Mouse (Mus musculus) MEL (cell line): ENCODE data around the gene Cdc34.

Experiments
- CTCF ChIP-seq, 3 experiments: IDR thresholded peaks in 2 of 3; conservative IDR thresholded peaks in 1 of 3; 2 replicates each; pipeline ENCODE4 v1.5.1; 2011 to 2012; ENCODE audit warnings: low read length in 3 of 3, low read depth in 2 of 3, mild to moderate bottlenecking in 2 of 3, improper control_type of control experiment in 1 of 3, inconsistent platforms in 1 of 3, mixed read lengths in 1 of 3, moderate library complexity in 1 of 3; ENCODE audit not compliant: control insufficient read depth in 1 of 3, insufficient read depth in 1 of 3, poor library complexity in 1 of 3, severe bottlenecking in 1 of 3
- E2F4 ChIP-seq: IDR thresholded peaks from 2 replicates; pipeline ENCODE4 v1.6.1; 2011; ENCODE audit warnings: low read depth, low read length, improper control_type of control experiment, borderline replicate concordance
- ELF1 ChIP-seq: IDR thresholded peaks from 2 replicates; pipeline ENCODE4 v1.6.1; 2014; ENCODE audit warnings: low read depth, mild to moderate bottlenecking, inconsistent platforms, low read length, improper control_type of control experiment, moderate library complexity
- GATA1 ChIP-seq: IDR thresholded peaks from 2 replicates; pipeline ENCODE4 v1.6.1; 2011; ENCODE audit warnings: low read depth, low read length, improper control_type of control experiment
- JUND ChIP-seq: IDR thresholded peaks from 2 replicates; pipeline ENCODE4 v1.6.1; 2011; ENCODE audit warnings: low read depth, mild to moderate bottlenecking, improper control_type of control experiment, low read length
- MAFK ChIP-seq: IDR thresholded peaks from 2 replicates; pipeline ENCODE4 v1.6.1; 2011; ENCODE audit warnings: low read depth, mild to moderate bottlenecking, low read length, improper control_type of control experiment, borderline replicate concordance
- MAZ ChIP-seq: IDR thresholded peaks from 2 replicates; pipeline ENCODE4 v1.6.1; 2012; ENCODE audit warnings: low read depth, mild to moderate bottlenecking, inconsistent platforms, low read length, improper control_type of control experiment
- NRF1 ChIP-seq: IDR thresholded peaks from 2 replicates; pipeline ENCODE4 v1.6.1; 2014; ENCODE audit warnings: low read depth, mild to moderate bottlenecking, inconsistent platforms, low read length, improper control_type of control experiment, moderate library complexity; ENCODE audit not compliant: poor library complexity, insufficient read depth, severe bottlenecking
- POLR2A ChIP-seq, 2 experiments: IDR thresholded peaks; 2 replicates each; pipeline ENCODE4 v1.6.1; 2011 to 2012; ENCODE audit warnings: low read length in 2 of 2, mild to moderate bottlenecking in 2 of 2, control low read depth in 1 of 2, improper control_type of control experiment in 1 of 2, low read depth in 1 of 2, moderate library complexity in 1 of 2; ENCODE audit not compliant: control insufficient read depth in 1 of 2, insufficient read depth in 1 of 2, poor library complexity in 1 of 2
- SIN3A ChIP-seq: IDR thresholded peaks from 2 replicates; pipeline ENCODE4 v1.6.1; 2012; ENCODE audit warnings: low read length, improper control_type of control experiment, inconsistent platforms
- TCF12 ChIP-seq: IDR thresholded peaks from 2 replicates; pipeline ENCODE4 v1.6.1; 2014; ENCODE audit warnings: low read depth, mild to moderate bottlenecking, inconsistent platforms, low read length, improper control_type of control experiment, moderate library complexity
- UBTF ChIP-seq: IDR thresholded peaks from 2 replicates; pipeline ENCODE4 v1.6.1; 2012; ENCODE audit warnings: low read depth, mild to moderate bottlenecking, inconsistent platforms, low read length, improper control_type of control experiment, moderate library complexity, borderline replicate concordance; ENCODE audit not compliant: insufficient read depth
- USF1 ChIP-seq: IDR thresholded peaks from 2 replicates; pipeline ENCODE4 v1.6.1; 2014; ENCODE audit warnings: low read depth, mild to moderate bottlenecking, inconsistent platforms, low read length, improper control_type of control experiment, moderate library complexity

DNA sequence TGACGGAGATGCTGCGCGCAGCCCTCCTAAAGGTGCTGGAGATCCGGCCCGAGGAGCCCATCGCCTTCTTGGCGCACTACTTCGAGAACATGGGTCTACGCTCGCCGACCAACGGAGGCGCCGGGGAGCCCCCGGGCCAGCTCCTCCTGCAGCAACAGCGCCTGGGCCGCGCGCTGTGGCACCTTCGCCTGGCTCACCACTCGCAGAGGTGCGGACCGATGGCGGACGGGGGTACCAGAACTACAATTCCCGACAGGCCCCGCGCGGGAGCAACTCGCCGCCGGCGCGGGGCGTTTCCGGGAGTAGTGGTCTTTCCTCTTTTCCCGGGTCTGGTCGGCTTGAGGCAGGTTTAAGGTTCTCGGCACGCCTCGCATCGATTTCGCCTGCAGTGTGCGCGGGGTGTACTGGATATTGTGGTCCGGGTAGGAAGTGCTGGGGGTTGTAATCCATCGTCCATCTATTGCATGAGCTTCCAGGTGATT is 12.4 kb upstream of the Cdc34 start:
- no peak for TF ChIP-seq CTCF (IDR thresholded peaks at IDR 0.05 in 2 of 3, conservative IDR thresholded peaks at IDR 0.05 in 1 of 3; ENCODE audit: control insufficient read depth in 1 of 3, insufficient read depth in 1 of 3, low read depth in 2 of 3, low read length in 3 of 3, poor library complexity in 1 of 3, severe bottlenecking in 1 of 3)
- TF ChIP-seq ELF1, result peak; percentile 87
- TF ChIP-seq POLR2A (IDR thresholded peaks at IDR 0.05; ENCODE audit: control insufficient read depth in 1 of 2, insufficient read depth in 1 of 2, low read depth in 1 of 2, low read length in 2 of 2, poor library complexity in 1 of 2), result 0 out of 4 replicates have a peak, but pooled peaks have one; percentile 1 to 38
- no peak for TF ChIP-seq TCF12
- no peak for TF ChIP-seq JUND
- TF ChIP-seq MAZ, result no peak
- peak; percentile 50; the same call in 1 of the 2 replicates for TF ChIP-seq SIN3A
- TF ChIP-seq E2F4, result no peak
- TF ChIP-seq NRF1, result peak; percentile 41; the same call in 1 of the 2 replicates
- TF ChIP-seq USF1, result no peak
- no peak for TF ChIP-seq UBTF
- TF ChIP-seq GATA1, result no peak
- no peak for TF ChIP-seq MAFK
